Mouse (Mus musculus) MEL (cell line): ENCODE measurements around the gene Ankrd13c. TPM values are rescaled to one million over a fixed set of nuclear protein-coding genes. Genes with fewer than 3 reads are reported as not detected.

Experiments used
- DNase-seq: peaks from one replicate; pipeline ENCODE4 v3.0.0; 2011; ENCODE audit warnings: low read depth, low spot score
- H3K27ac ChIP-seq: 2 replicates; pipeline ENCODE4 v1.5.1; 2012; ENCODE audit warnings: low read depth, mild to moderate bottlenecking, control low read depth, low read length, moderate library complexity; ENCODE audit not compliant: control insufficient read depth
- H3K27me3 ChIP-seq, 2 experiments: fragments of 150-350 bp in 1 of 2; sonication (generic) in 1 of 2; 2 replicates each; pipeline ENCODE4 v1.6.1; 2012; ENCODE audit warnings: low read length in 2 of 2, mild to moderate bottlenecking in 2 of 2, improper control_type of control experiment in 1 of 2, moderate library complexity in 1 of 2; ENCODE audit not compliant: insufficient read depth in 2 of 2, control insufficient read depth in 1 of 2
- H3K36me3 ChIP-seq, 2 experiments: 2 replicates each; pipeline ENCODE4 v1.6.1; 2012 to 2014; ENCODE audit warnings: low read length in 2 of 2, improper control_type of control experiment in 1 of 2, inconsistent platforms in 1 of 2, mild to moderate bottlenecking in 1 of 2; ENCODE audit not compliant: insufficient read depth in 2 of 2, control insufficient read depth in 1 of 2
- H3K4me1 ChIP-seq, 2 experiments: fragments of 150-350 bp in 1 of 2; sonication (generic) in 1 of 2; 2 replicates each; pipeline ENCODE4 v1.6.1; 2012; ENCODE audit warnings: low read length in 2 of 2, improper control_type of control experiment in 1 of 2, mild to moderate bottlenecking in 1 of 2; ENCODE audit not compliant: insufficient read depth in 2 of 2, control insufficient read depth in 1 of 2
- H3K4me3 ChIP-seq, 2 experiments: fragments of 150-350 bp in 1 of 2; sonication (generic) in 1 of 2; 2 replicates each; pipeline ENCODE4 v1.5.1; 2012; ENCODE audit warnings: low read depth in 2 of 2, low read length in 2 of 2, mild to moderate bottlenecking in 2 of 2, moderate library complexity in 2 of 2, control low read depth in 1 of 2, improper control_type of control experiment in 1 of 2; ENCODE audit not compliant: control insufficient read depth in 1 of 2, insufficient read depth in 1 of 2
- H3K79me2 ChIP-seq: 2 replicates; pipeline ENCODE4 v1.6.1; 2012; ENCODE audit warnings: mild to moderate bottlenecking, low read length, moderate library complexity; ENCODE audit not compliant: control insufficient read depth, poor library complexity, insufficient read depth
- H3K9ac ChIP-seq: 2 replicates; pipeline ENCODE4 v1.6.1; 2012; ENCODE audit warnings: low read depth, mild to moderate bottlenecking, control low read depth, low read length, moderate library complexity; ENCODE audit not compliant: control insufficient read depth, poor library complexity, severe bottlenecking
- H3K9me3 ChIP-seq: fragments of 150-350 bp; sonication (generic); replicated peaks from 2 replicates; pipeline ENCODE4 v1.6.1; 2012; ENCODE audit warnings: mild to moderate bottlenecking, low read length, improper control_type of control experiment, moderate library complexity; ENCODE audit not compliant: insufficient read depth
- CHD1 ChIP-seq: IDR thresholded peaks from 2 replicates; pipeline ENCODE4 v1.6.1; 2012; ENCODE audit warnings: low read depth, mild to moderate bottlenecking, inconsistent platforms, low read length, improper control_type of control experiment
- CHD2 ChIP-seq: IDR thresholded peaks from 2 replicates; pipeline ENCODE4 v1.6.1; 2011; ENCODE audit warnings: low read length, improper control_type of control experiment
- CTCF ChIP-seq, 3 experiments: IDR thresholded peaks in 2 of 3; conservative IDR thresholded peaks in 1 of 3; 2 replicates each; pipeline ENCODE4 v1.5.1; 2011 to 2012; ENCODE audit warnings: low read length in 3 of 3, low read depth in 2 of 3, mild to moderate bottlenecking in 2 of 3, improper control_type of control experiment in 1 of 3, inconsistent platforms in 1 of 3, mixed read lengths in 1 of 3, moderate library complexity in 1 of 3; ENCODE audit not compliant: control insufficient read depth in 1 of 3, insufficient read depth in 1 of 3, poor library complexity in 1 of 3, severe bottlenecking in 1 of 3
- E2F4 ChIP-seq: IDR thresholded peaks from 2 replicates; pipeline ENCODE4 v1.6.1; 2011; ENCODE audit warnings: low read depth, low read length, improper control_type of control experiment, borderline replicate concordance
- ETS1 ChIP-seq: IDR thresholded peaks from 2 replicates; pipeline ENCODE4 v1.6.1; 2012; ENCODE audit warnings: low read depth, mild to moderate bottlenecking, inconsistent platforms, low read length, improper control_type of control experiment, moderate library complexity
- GABPA ChIP-seq: IDR thresholded peaks from 2 replicates; pipeline ENCODE4 v1.6.1; 2012; ENCODE audit warnings: low read depth, mild to moderate bottlenecking, inconsistent platforms, low read length, improper control_type of control experiment, moderate library complexity
- GATA1 ChIP-seq: IDR thresholded peaks from 2 replicates; pipeline ENCODE4 v1.6.1; 2011; ENCODE audit warnings: low read depth, low read length, improper control_type of control experiment
- HCFC1 ChIP-seq: IDR thresholded peaks from 2 replicates; pipeline ENCODE4 v1.6.1; 2012; ENCODE audit warnings: low read depth, mild to moderate bottlenecking, inconsistent platforms, low read length, improper control_type of control experiment, moderate library complexity
- JUND ChIP-seq: IDR thresholded peaks from 2 replicates; pipeline ENCODE4 v1.6.1; 2011; ENCODE audit warnings: low read depth, mild to moderate bottlenecking, improper control_type of control experiment, low read length
- KAT2A ChIP-seq: conservative IDR thresholded peaks from 2 replicates; pipeline ENCODE4 v1.6.1; 2012; ENCODE audit warnings: low read depth, low read length, improper control_type of control experiment, inconsistent platforms
- MAX ChIP-seq: IDR thresholded peaks from 2 replicates; pipeline ENCODE4 v1.6.1; 2011; ENCODE audit warnings: low read length, improper control_type of control experiment
- MAZ ChIP-seq: IDR thresholded peaks from 2 replicates; pipeline ENCODE4 v1.6.1; 2012; ENCODE audit warnings: low read depth, mild to moderate bottlenecking, inconsistent platforms, low read length, improper control_type of control experiment
- MEF2A ChIP-seq: IDR thresholded peaks from 2 replicates; pipeline ENCODE4 v1.6.1; 2014; ENCODE audit warnings: low read depth, mild to moderate bottlenecking, inconsistent platforms, low read length, improper control_type of control experiment; ENCODE audit not compliant: poor library complexity, insufficient replicate concordance, severe bottlenecking; ENCODE audit errors: extremely low read depth
- NELFE ChIP-seq: IDR thresholded peaks from 2 replicates; pipeline ENCODE4 v1.6.1; 2011; ENCODE audit warnings: low read depth, low read length, improper control_type of control experiment
- RCOR1 ChIP-seq: IDR thresholded peaks from 2 replicates; pipeline ENCODE4 v1.6.1; 2012; ENCODE audit warnings: low read depth, mild to moderate bottlenecking, inconsistent platforms, low read length, improper control_type of control experiment
- SIN3A ChIP-seq: IDR thresholded peaks from 2 replicates; pipeline ENCODE4 v1.6.1; 2012; ENCODE audit warnings: low read length, improper control_type of control experiment, inconsistent platforms
- TBP ChIP-seq: IDR thresholded peaks from 2 replicates; pipeline ENCODE4 v1.8.0; 2011; ENCODE audit warnings: low read depth, low read length, improper control_type of control experiment
- TCF12 ChIP-seq: IDR thresholded peaks from 2 replicates; pipeline ENCODE4 v1.6.1; 2014; ENCODE audit warnings: low read depth, mild to moderate bottlenecking, inconsistent platforms, low read length, improper control_type of control experiment, moderate library complexity
- USF2 ChIP-seq, 2 experiments: IDR thresholded peaks; 2 replicates each; pipeline ENCODE4 v1.6.1; 2011 to 2012; ENCODE audit warnings: improper control_type of control experiment in 2 of 2, low read length in 2 of 2, borderline replicate concordance in 1 of 2, inconsistent platforms in 1 of 2, low read depth in 1 of 2, mild to moderate bottlenecking in 1 of 2; ENCODE audit not compliant: insufficient read depth in 1 of 2
- ZC3H11A ChIP-seq: IDR thresholded peaks from 2 replicates; pipeline ENCODE4 v1.6.1; 2012; ENCODE audit warnings: low read depth, mild to moderate bottlenecking, inconsistent platforms, low read length, improper control_type of control experiment
- ZKSCAN1 ChIP-seq: IDR thresholded peaks from 2 replicates; pipeline ENCODE4 v1.6.1; 2012; ENCODE audit warnings: low read depth, mild to moderate bottlenecking, inconsistent platforms, low read length, improper control_type of control experiment, moderate library complexity
- ZMIZ1 ChIP-seq: IDR thresholded peaks from 2 replicates; pipeline ENCODE4 v1.6.1; 2012; ENCODE audit warnings: low read depth, mild to moderate bottlenecking, inconsistent platforms, low read length, improper control_type of control experiment, moderate library complexity
- ZNF384 ChIP-seq: IDR thresholded peaks from 2 replicates; pipeline ENCODE4 v1.6.1; 2012; ENCODE audit warnings: low read depth, mild to moderate bottlenecking, inconsistent platforms, low read length, improper control_type of control experiment
- polyA plus RNA-seq, 2 experiments: library from polyadenylated mRNA; stranded (reverse) in 1 of 2; unstranded in 1 of 2; fragments of >175 nt in 1 of 2; fragments of >200 nt in 1 of 2; gene quantifications; 2 replicates each; pipeline versions ENCODE4 v1.2.1 to v1.2.4; 2012; ENCODE audit warnings: low replicate concordance in 2 of 2, low read depth in 1 of 2; ENCODE audit not compliant: insufficient read length in 2 of 2, insufficient read depth in 1 of 2, missing spikeins in 1 of 2
- total RNA-seq: library from RNA; depleted of rRNA; stranded (reverse); fragments of 300-350 nt; gene quantifications from 2 replicates; pipeline ENCODE4 v1.2.3, GENCODE M21; 2012

Ankrd13c gene
- total and polyA plus RNA-seq, 3 experiments: 16.3 to 31.8 TPM; not detected in 1

GRCm38 (mm10) chr3:157952716-157953115 lies 5.7 kb downstream of the Ankrd13c start:
- H3K36me3 ChIP-seq: peaks cover 14 to 24% of the 10 kb centered on the region in 2 experiments
- DNase-seq: no peak
- H3K4me3 ChIP-seq: no peak overlapping the region
- H3K9me3 ChIP-seq: no peaks in the 10 kb centered on the region
- H3K4me1 ChIP-seq: peaks cover 5 to 9% of the 10 kb centered on the region in 2 experiments; a peak in 2 of 4 replicates
- TF ChIP-seq HCFC1 (no peak), MEF2A (no peak), ZNF384 (no peak), KAT2A (no peak), CHD2 (no peak), GATA1 (no peak), CTCF (IDR thresholded peaks at IDR 0.05 in 2 of 3, conservative IDR thresholded peaks at IDR 0.05 in 1 of 3; ENCODE audit: control insufficient read depth in 1 of 3, insufficient read depth in 1 of 3, low read depth in 2 of 3, low read length in 3 of 3, poor library complexity in 1 of 3, severe bottlenecking in 1 of 3) (no peak), JUND (no peak), CHD1 (no peak), ETS1 (no peak)
- no peak overlapping the region for H3K9ac ChIP-seq
- H3K27me3 ChIP-seq: no peaks in the 10 kb centered on the region
- peaks cover 68% of the 10 kb centered on the region for H3K79me2 ChIP-seq
- no peak overlapping the region for H3K27ac ChIP-seq

- peaks cover 14 to 16% of the 10 kb centered on the region in 2 experiments for H3K36me3 ChIP-seq
- no peak overlapping the region for H3K9ac ChIP-seq
- peaks cover 0 to 3% of the 10 kb centered on the region in 2 experiments; a peak in 2 of 4 replicates for H3K4me1 ChIP-seq
- no peaks in the 10 kb centered on the region for H3K9me3 ChIP-seq
- H3K27ac ChIP-seq: no peak overlapping the region
- DNase-seq: no peak
- no peak for TF ChIP-seq USF2 (IDR thresholded peaks at IDR 0.05; ENCODE audit: borderline replicate concordance in 1 of 2, insufficient read depth in 1 of 2, low read depth in 1 of 2, low read length in 2 of 2)
- TF ChIP-seq MEF2A: no peak
- no peak for TF ChIP-seq ZKSCAN1
- TF ChIP-seq MAX: no peak
- no peak for TF ChIP-seq E2F4
- TF ChIP-seq TCF12: no peak
- TF ChIP-seq CHD2: no peak
- no peak for TF ChIP-seq KAT2A
- no peak for TF ChIP-seq GABPA
- no peak for TF ChIP-seq MAZ
- TF ChIP-seq ZC3H11A: no peak
- no peak for TF ChIP-seq GATA1
- TF ChIP-seq TBP: no peak
- TF ChIP-seq ZMIZ1: no peak
- no peak for TF ChIP-seq SIN3A
- TF ChIP-seq NELFE: no peak
- TF ChIP-seq HCFC1: no peak
- no peak for TF ChIP-seq RCOR1
- H3K27me3 ChIP-seq: no peaks in the 10 kb centered on the region
- peaks cover 61% of the 10 kb centered on the region for H3K79me2 ChIP-seq
- H3K4me3 ChIP-seq: no peak overlapping the region
Measured at GRCm38 (mm10) chr3:157955466-157955865, 8.4 kb downstream of the Ankrd13c start.
